Mouse (Mus musculus) WW6 (cell line): ENCODE data around the gene Ccs.
"Not testable (repeated sequence)": the region's sequence is repeated elsewhere in the genome, so short reads cannot be mapped to it uniquely, and the experiment has no call there.

ENCODE experiments used
- DNase-seq: peaks from one replicate; pipeline ENCODE4 v3.0.0-alpha.2; 2013; ENCODE audit warnings: low read depth, low spot score

The Ccs gene

DNA sequence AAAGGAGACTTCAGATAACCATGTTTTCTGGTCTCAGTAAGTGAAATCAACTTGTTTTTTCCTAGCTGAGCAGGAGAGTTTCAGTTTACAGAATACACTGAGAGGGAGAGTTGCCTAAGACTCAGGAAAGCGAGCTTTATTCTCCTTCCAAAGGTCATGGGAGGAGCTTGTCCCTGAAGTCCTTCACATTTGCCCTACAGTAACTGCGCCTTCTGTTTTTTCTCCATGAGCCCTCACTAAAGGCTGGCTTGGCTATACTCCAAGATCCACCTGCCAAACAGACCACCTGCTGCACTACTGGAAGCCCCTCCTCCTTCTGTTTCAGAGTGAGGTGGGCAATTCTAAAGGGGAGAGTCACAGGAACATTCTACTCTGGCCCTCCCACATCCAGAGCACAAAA lies 3.0 kb downstream of the Ccs start:
- no peak for DNase-seq

DNA sequence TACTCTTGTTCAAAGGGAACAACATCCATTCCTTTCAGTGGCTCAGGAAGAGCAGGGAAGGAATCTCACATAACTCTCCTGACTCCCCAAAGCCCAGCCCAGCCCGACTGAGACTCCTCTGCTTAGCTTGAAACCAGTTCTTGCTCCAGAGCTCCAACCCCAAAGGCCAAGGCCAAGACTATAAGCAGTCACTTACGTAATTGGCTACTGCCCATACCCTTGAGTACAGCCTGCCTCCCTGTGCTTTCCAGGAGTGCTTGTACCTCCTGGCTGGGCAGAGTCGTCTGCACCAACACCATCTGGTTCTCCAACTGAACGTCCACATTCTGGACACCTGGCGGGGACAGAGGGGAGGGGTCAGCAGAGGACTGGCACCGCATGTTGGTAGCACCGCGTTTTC lies 5.2 kb downstream of the Ccs start:
- no peak for DNase-seq

DNA sequence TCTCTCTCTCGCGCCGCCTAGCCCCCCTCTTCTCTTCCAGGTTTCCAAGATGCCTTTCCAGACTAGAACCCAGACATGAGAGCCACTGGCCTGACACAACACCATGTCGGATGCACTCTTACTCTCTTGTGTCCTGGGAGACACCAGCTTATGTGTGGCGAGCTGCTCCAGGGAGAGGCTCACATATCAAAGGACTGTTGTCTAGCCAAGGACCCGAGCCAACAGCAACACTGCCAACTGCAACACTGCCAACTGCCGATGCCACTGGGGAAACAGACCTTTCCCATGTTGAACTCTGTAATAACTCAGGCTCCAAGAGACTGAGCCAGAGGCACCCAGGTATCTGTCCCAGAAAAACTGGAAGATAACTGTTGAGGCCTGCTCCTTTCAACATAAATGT lies 10.0 kb downstream of the Ccs start:
- DNase-seq, result no peak

DNA sequence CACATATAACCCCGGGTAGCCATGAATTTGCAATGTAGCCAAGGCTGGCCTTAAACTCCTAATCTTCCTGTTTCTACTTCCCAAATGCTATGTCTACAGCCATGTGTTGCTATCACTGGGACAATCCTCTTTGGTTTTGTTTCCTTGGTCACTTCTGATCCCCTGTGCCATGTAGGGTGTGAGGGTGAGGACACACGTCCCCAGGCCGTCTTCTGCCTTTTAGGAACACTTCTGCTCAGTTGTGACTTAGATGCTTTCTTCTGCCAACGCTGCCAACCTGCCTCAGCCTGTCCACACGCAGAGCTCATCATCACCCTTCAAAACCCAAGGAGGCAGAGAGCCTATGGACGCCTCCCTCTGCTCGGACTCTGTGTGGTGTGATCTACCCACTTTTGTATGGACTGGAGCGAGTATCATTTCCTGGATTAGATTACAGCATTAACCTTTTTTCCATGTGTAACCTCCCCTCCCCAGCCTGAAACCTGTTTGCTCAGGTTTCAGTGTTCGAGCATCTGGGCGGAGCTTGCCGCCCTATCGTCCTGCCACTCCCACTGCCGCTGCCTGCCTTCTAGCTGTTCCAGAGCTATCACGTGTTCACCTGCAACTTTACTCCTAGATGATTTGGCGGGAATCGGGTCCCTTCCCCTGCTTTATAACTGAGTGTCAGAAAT lies 10.6 kb downstream of the Ccs start:
- peak; percentile 47 for DNase-seq

DNA sequence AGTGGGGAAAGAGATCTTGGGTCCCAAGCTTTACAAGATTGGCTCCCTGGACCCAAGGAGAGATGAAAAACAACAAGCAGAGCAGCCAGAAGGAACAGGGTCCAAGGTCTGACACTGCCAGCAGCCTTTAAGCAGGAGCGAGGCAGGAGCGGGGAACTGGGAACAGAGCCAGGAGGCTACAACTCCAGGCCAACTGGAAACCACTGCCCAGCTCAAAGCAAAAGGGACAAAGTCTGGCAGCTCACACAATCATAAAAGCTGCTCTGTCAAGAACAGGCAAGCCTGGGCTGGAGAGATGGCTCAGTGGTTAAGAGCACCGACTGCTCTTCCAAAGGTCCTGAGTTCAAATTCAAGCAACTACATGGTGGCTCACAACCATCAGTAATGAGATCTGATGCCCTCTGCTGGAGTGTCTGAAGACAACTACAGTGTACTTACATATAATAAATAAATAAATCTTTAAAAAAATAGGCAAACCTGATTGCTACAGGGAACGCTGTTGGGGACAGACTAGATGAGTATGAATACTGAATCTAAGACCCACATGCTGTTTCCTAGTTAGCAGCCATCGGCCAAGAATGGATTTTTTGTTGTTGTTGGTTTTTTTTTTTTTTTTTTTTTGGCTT lies 18.3 kb downstream of the Ccs start:
- no peak for DNase-seq

DNA sequence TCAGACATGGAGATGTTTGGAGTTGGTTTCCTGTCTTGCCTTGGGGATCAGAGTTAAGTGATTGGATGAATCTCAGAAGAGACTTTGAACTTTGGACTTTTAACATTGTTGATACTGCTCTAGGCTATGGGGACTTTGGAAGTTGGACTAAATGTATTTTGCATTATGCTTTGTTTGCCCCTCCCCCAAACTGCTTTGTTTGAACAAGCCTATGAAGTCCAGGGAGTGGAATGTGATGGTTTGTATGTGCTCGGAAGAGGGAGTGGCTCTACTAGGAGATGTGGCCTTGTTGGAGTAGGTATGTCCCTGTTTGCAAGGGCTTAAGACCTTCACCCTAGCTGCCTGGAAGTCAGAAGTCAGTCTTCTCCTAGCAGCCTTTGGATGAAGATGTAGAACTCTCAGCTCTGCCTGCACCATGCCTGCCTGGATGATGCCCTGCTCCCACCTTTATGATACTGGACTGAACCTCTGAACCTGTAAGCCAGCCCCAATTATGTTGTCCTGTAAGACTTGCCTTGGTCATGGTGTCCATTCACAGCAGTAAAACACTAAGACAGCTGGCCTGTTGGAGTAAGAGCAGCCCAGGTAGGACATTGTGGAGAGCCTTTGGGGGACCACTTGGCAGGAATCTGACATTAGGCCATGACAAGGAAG lies 21.8 kb downstream of the Ccs start:
- no peak for DNase-seq

DNA sequence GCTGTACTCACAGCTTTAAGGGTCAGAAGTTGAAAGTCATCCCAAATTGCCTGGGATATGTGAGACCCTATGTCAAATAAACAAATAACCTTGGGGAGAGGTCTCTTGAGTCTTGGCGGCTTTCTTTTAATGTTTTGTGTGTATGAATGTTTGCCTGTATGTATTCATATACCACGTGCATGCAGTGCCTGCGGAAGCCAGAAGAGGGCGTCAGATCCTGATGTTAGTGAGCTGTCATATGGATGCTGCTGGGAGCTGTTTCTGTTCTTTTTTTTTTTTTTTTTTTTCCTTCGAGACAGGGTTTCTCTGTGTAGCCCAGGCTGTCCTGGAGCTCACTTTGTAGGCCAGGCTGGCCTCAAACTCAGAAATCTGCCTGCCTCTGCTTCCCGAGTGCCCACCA lies 26.1 kb downstream of the Ccs start:
- peak; percentile 56 for DNase-seq

DNA sequence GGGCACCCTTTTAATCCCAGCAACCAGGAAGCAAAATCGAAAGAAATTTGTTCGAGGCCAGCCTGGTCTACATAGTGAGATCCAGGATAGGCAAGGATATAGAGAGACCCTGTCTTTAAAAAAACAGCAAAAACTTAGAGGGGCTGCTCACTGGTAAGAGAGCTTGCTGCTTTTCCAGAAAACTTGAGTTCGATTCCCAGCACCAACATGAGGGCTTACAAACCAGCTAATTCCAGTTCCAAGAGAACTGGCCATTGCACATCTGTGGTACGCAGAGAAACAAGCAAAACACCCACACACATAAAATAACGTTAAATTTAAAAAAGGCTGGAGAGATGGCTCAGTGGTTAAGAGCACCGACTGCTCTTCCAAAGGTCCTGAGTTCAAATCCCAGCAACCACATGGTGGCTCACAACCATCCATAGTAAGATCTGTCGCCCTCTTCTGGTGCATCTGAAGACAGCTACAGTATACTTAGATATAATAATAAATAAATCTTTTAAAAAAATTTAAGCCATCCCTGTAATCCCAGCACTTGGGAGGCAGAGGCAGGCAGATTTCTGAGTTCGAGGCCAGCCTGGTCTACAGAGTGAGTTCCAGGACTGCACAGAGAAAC lies 26.7 kb downstream of the Ccs start:
- not testable (repeated sequence) for DNase-seq

DNA sequence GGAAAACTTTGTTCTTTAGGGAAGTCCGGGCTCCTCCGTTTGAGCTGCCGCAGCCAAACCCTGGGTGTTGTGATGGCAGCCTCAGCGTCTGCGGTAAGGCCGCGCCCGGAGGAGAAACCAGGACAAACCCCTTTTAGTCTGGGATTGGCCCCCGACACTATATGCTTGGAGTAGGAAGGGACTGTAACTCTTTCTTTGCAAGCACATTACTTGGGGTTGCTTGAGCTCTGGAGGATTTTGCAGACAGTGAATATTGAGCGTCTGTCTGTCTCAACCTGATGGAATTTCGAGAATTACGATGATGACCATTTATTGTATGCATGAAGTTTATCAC lies 27.3 kb downstream of the Ccs start:
- DNase-seq, result no peak

DNA sequence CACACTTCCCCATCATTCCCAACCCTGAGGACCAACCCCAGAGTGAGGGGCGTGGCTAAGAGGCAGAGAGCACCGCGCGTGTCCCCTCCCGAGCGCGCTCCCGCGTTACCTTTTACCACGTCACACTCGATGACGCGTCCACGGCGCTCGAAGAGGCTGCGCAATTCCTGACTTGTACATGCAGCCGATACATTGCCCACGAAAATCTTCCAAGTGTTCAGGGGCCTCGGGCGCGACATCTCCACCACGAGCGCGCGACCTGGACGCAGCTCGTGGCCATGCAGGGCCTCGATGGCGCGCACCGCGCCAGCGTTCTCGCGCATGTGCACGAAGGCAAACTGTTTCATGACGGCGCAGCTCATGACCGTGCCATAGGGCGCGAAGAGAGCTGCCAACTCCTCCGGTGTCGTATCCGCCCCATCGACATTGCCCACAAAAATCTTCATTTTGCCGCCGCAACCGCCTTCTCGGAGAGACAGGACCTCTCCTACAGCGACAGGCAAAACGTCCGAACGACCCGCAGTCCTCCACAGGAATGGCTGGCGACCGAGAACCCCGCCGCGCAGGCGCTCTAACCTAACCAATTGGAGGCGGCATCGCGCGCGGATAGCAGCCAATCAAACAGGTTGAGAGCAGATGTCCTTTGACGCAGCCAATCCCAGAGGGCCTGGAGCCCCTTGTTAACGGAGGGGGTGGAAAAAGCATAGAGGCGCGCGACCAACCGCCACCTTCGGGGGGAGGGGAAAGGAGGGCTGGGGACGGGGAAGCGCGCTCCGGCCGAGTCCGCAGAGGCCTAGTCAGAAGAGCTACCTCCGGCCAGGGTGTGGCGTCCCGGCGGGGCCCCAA lies 27.8 kb downstream of the Ccs start, which contains the start of the genes Gm21992 and Rbm14:
Gene Gm21992, minus strand, starts transcription at position 550 of the 846 bp plus-strand sequence.
Gene Rbm14, minus strand, starts transcription at position 572 of the 846 bp plus-strand sequence.
- peak; percentile 97 for DNase-seq

DNA sequence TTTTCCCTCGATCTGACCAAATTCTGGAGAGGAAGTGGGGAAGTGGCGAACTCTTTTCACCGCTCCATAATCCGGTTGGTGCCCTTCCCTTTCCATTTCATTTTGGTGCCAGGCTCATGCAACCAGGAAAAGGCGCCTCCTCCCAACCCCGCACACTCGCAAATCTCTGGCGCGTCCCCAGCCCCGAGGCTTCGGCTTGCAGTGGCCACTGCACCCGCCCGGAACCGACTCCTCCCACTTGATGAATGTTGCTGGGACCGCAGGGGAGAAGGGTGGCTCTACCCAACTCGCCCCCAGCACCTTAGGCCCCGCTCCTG lies 28.4 kb downstream of the Ccs start:
- DNase-seq, result no peak

DNA sequence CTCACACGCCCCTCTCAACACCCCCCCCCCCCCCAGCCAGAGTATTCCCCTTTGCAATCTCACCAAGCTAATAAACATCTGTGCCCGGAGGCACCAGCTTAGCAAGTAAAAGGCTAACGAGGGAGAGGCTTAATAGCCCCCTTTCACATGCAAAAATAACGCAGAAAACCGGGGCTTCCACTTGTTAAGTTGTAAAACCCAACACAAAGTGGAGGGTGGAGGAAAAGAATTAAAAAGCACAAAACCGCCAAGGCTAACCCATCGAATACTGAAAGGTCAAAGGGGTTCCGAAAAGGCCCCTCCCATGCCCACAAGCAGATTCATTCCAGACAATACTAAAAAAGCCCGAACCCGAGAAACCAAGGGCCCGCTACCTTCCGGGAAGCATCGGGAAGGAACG lies 28.8 kb downstream of the Ccs start:
- DNase-seq, result peak; percentile 67

DNA sequence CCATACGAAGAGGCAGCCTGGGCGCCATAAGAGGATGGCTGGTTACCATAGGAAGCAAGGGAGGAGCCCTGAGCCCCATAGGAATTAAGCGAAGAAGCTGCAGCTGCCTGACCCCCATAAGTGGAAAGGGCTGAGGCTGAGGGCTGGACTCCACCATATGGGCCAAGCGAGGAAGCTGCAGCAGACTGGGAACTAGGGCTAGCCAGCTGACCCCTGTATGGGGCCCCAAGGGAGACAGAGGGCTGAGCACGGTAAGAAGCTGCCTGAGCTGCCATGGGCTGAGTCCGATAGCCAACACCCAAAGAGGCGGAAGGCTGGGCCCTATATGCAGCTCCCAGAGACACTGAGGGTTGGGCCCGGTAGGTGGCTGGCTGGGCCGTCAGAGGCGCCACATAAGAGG lies 35.8 kb downstream of the Ccs start:
- no peak for DNase-seq

DNA sequence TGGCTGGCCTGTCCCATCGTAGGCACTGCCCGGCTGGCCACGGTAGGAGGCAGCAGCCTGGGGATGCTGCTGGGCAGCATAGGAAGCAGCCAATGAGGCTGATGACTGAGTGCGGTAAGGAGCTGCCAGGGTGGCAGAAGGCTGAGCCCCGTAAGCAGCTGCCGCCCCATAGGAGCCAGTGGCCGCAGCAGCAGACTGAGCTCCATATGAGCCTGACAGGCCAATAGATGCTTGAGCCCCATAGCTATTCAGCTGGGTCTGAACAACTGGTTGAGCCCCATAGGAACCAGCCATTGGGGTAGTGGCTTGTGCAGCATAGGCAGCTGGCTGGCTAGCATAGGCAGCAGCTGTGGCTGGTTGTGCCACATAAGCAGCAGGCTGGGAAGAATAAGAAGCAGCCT lies 36.4 kb downstream of the Ccs start:
- no peak for DNase-seq

DNA sequence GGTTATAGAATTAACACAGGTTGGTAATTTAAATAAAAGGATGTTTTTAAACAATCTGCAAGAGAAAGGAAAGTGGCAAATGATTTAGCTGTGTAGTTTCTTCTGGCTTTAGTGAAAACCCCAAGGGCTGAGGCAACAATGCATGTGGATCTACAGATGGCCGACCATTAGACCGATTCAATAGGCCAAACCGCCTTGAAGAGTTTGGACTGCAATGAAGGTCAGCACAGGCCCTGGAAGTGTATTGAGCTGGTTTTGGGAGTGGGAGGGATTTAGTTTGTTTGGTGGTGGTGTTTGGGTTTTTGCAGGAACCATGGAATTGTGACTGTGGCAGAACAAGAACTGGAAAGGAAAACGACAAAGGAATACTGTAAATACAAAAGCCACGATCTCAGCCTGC lies 40.0 kb downstream of the Ccs start:
- DNase-seq, result no peak

DNA sequence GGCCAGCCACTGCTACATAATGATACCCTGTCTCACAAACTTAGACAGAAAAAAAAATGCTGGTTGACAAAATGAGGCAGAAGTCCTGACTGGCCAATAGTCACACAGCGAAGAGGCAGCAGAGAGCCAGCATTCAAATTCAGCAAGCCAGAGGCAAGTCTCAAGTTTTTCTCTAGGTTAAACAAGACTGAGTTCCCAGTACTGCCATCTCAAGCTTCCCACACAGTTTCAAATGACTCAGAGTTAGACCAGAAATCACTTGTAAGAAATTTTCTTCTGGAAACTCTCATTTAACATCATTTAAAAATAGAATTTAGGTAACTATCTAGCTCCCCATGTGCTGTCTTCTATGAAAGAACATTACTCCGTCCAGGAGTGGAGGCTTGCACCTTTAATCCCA lies 41.3 kb downstream of the Ccs start:
- no peak for DNase-seq

DNA sequence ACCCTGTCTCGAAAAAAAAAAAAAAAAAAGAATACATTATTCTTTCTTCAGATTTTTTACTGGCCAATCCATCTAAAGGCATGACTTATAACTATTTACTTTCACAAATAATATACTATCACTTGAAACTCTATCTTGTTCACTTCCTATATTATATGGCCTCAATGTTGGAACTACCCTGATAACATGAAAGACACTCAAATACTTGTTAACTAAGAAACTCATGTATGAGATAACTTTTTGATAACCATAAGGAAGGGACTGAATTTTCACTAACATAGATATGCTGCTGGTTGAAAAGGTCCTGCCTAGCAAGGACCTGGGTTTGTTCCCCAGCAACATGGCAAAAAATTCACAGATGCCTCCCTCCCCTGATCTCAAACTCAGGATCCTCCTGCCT lies 43.2 kb downstream of the Ccs start:
- DNase-seq, result no peak

DNA sequence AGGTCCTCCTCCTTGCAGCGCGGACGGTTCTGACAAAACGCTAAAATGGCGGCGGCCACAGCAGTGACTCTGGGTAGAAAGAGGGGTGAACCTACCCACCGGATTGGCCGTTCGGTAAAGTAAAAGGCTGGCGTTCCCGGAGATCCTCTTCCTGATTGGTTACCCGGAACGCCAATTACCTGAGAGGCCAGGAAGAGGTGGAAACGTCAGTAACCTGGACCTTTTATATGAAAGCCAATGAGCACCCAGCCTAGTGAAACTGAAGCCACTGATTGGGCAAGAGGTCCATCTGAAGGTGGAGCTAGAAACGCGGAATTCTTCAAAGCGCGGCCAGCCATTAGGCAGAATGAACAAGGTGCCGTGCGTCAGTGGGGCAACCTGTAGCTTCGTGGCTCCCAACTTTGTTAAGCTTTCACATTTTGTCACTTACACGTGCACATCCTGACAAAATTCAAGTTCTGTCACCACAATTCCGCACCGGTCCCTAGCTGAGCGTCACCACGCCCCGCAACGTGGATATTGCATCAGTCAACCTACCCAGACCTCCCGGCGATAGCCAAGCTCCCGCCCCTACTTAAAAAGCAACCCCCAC lies 45.2 kb downstream of the Ccs start, which contains the start of gene Rbm4:
Gene Rbm4, minus strand, starts transcription at position 71 of the 592 bp plus-strand sequence.
- peak; percentile 95 for DNase-seq

DNA sequence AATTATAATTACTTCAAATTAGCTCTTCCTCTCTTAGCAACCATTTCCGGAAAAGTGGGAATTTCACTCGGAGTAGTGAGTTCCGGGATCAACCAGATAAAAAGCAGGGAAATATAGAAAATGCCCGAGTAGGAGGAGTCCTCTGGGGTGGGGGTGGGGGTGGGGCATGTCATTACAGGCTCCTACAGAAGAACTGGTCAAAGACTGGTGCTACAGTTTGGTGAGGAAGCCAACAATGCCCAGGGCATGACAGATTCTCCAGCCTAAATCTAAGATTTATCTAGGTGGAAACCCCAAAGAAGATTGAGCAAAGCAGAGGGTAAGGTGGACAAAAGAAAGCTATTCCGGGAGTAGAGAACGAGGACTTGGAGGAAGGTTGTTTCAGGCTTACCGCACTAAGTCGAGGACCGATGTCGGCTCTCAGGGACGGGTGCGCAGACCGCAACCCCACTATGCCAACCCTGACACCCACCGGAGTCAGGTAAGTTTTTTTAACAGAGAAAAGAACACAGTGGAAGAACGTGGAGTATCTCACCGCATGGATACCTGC lies 45.8 kb downstream of the Ccs start:
- DNase-seq, result no peak

DNA sequence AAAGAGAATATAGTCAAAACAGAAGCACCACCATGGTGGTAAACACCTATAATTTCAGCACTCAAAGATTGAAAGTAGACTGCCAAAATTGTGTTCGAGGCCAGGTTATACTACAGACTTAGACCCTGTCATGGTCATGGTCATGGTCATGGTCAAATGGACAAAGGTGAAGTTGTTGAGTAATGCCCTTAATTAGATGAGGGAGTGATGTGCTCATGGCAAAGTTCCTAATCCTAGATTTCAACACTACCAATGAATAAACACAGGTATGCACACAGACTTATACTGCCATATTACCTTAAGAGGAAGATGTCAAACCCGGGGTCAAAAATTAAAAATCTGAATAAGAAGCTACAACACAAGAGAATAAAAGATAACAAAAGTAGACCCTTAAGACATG lies 52.8 kb downstream of the Ccs start:
- no peak for DNase-seq

DNA sequence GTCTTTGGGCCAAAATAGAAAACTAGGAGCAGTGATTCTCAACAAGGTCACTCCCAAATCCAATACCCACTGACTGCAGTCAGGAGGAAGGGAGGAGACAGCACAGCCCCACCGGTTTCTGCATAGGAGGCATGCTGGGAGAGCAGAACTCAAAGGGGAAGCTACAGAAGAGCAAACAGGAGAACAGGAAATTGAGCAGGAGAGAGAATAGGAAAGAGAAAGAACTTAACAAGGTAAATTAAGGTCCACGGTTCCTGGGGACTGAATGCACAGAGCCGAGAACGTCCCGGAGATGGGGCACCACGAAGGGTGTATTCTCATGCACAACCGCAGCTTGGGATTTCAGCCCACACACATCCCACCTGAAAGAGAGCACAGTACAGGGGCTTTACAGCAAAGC lies 53.9 kb downstream of the Ccs start:
- no peak for DNase-seq
